Mouse (Mus musculus): ENCODE results near the gene Bcat2. TPM values are rescaled to one million over a fixed set of nuclear protein-coding genes. Genes with fewer than 3 reads are reported as not detected.

The Bcat2 gene
- polyA plus RNA-seq, 1 experiment from 2014 or later = 45.4 TPM

- H3K9ac ChIP-seq = 0 out of 2 replicates have a peak overlapping the region, but pooled peaks have one; percentile 31
- H3K36me3 ChIP-seq = no peaks in the 10 kb centered on the region
- H3K4me1 ChIP-seq (replicated peaks) = peaks cover 24% of the 10 kb centered on the region
- ATAC-seq (ENCODE audit: low read depth) (no peak), DNase-seq (no peak)
- no peaks in the 10 kb centered on the region for H3K9me3 ChIP-seq (replicated peaks)
- no peak overlapping the region for H3K27ac ChIP-seq
- H3K4me2 ChIP-seq = no peak overlapping the region
- no peak overlapping the region for H3K4me3 ChIP-seq (replicated peaks)
- 0 out of 2 replicates have a peak, but pooled peaks cover 3% of the 10 kb centered on the region for H3K27me3 ChIP-seq
- WGBS (ENCODE audit: insufficient replicate concordance) = 60% methylated on average over 8 of the region's 8 CpGs
Observed at GRCm38 (mm10) chr7:45553519-45553918, 16.4 kb upstream of the Bcat2 start.

GRCm38 (mm10) chr7:45553990-45554389 is 16.0 kb upstream of the Bcat2 start:
- ATAC-seq (ENCODE audit: low read depth) = no peak
- 0 out of 2 replicates have a peak overlapping the region, but pooled peaks have one; percentile 31 for H3K9ac ChIP-seq
- H3K4me2 ChIP-seq = no peak overlapping the region
- H3K9me3 ChIP-seq (replicated peaks) = no peaks in the 10 kb centered on the region
- H3K36me3 ChIP-seq = no peaks in the 10 kb centered on the region
- WGBS (ENCODE audit: insufficient replicate concordance) = 72% methylated on average over 2 of the region's 2 CpGs
- H3K4me1 ChIP-seq (replicated peaks) = peaks cover 24% of the 10 kb centered on the region
- no peak for DNase-seq
- H3K4me3 ChIP-seq (replicated peaks) = no peak overlapping the region
- H3K27ac ChIP-seq = no peak overlapping the region
- H3K27me3 ChIP-seq = 0 out of 2 replicates have a peak, but pooled peaks cover under 1% of the 10 kb centered on the region

GRCm38 (mm10) chr7:45554744-45555143 is 15.2 kb upstream of the Bcat2 start, which contains the start of gene Hsd17b14:
Gene Hsd17b14, plus strand, starts transcription at chr7:45554893.
- no peak within 1 kb of the TSS for H3K4me3 ChIP-seq (replicated peaks)
- peaks cover 24% of the 10 kb centered on the region for H3K4me1 ChIP-seq (replicated peaks)
- H3K27ac ChIP-seq = no peak within 1 kb of the TSS
- no peaks in the 10 kb centered on the region for H3K9me3 ChIP-seq (replicated peaks)
- H3K9ac ChIP-seq = 0 out of 2 replicates have a peak within 1 kb of the TSS, but pooled peaks have one; percentile 31
- H3K4me2 ChIP-seq = no peak within 1 kb of the TSS
- H3K36me3 ChIP-seq = no peaks in the 10 kb centered on the region
- 57% methylated on average over 8 of the region's 8 CpGs for WGBS (ENCODE audit: insufficient replicate concordance)
- DNase-seq (no peak), ATAC-seq (ENCODE audit: low read depth) (no peak; the same call in 1 of the 2 replicates)
- H3K27me3 ChIP-seq = no peaks in the 10 kb centered on the region

- WGBS (ENCODE audit: insufficient replicate concordance) = 16% methylated on average over 8 of the region's 8 CpGs
- Histone ChIP-seq H3K27ac (no peak overlapping the region), H3K9ac (no peak overlapping the region), H3K4me3 (replicated peaks) (no peak overlapping the region), H3K9me3 (replicated peaks) (no peaks in the 10 kb centered on the region), H3K36me3 (no peaks in the 10 kb centered on the region), H3K4me2 (no peak overlapping the region), H3K4me1 (replicated peaks) (peaks cover 27% of the 10 kb centered on the region), H3K27me3 (no peaks in the 10 kb centered on the region)
- DNase-seq = peak; percentile 74
- ATAC-seq (ENCODE audit: low read depth) = no peak
Observed at GRCm38 (mm10) chr7:45555787-45556186, 14.2 kb upstream of the Bcat2 start.

- H3K9me3 ChIP-seq (replicated peaks) = no peaks in the 10 kb centered on the region
- WGBS (ENCODE audit: insufficient replicate concordance) = 44% methylated on average over 6 of the region's 6 CpGs
- DNase-seq (no peak), ATAC-seq (ENCODE audit: low read depth) (no peak)
- no peak overlapping the region for H3K27ac ChIP-seq
- H3K4me1 ChIP-seq (replicated peaks) = peaks cover 38% of the 10 kb centered on the region
- H3K4me3 ChIP-seq (replicated peaks) = no peak overlapping the region
- no peaks in the 10 kb centered on the region for H3K27me3 ChIP-seq
- no peaks in the 10 kb centered on the region for H3K36me3 ChIP-seq
- no peak overlapping the region for H3K4me2 ChIP-seq
- H3K9ac ChIP-seq = no peak overlapping the region
Observed at GRCm38 (mm10) chr7:45558907-45559306, 11.0 kb upstream of the Bcat2 start.

- peaks cover 38% of the 10 kb centered on the region for H3K4me1 ChIP-seq (replicated peaks)
- no peaks in the 10 kb centered on the region for H3K9me3 ChIP-seq (replicated peaks)
- H3K4me2 ChIP-seq = peak overlapping the region; percentile 63; the same call in 1 of the 2 replicates
- H3K27ac ChIP-seq = no peak overlapping the region
- no peak for ATAC-seq (ENCODE audit: low read depth)
- H3K27me3 ChIP-seq = no peaks in the 10 kb centered on the region
- no peak for DNase-seq
- 46% methylated on average over 7 of the region's 7 CpGs for WGBS (ENCODE audit: insufficient replicate concordance)
- no peaks in the 10 kb centered on the region for H3K36me3 ChIP-seq
- H3K9ac ChIP-seq = no peak overlapping the region
- no peak overlapping the region for H3K4me3 ChIP-seq (replicated peaks)
Observed at GRCm38 (mm10) chr7:45560241-45560640, 9.7 kb upstream of the Bcat2 start.

- Histone ChIP-seq H3K4me2 (peak overlapping the region; percentile 63), H3K9ac (peak overlapping the region; percentile 52), H3K36me3 (no peaks in the 10 kb centered on the region), H3K27me3 (no peaks in the 10 kb centered on the region), H3K9me3 (replicated peaks) (no peaks in the 10 kb centered on the region), H3K4me1 (replicated peaks) (peaks cover 37% of the 10 kb centered on the region), H3K4me3 (replicated peaks) (peak overlapping the region; percentile 35), H3K27ac (peak overlapping the region; percentile 60)
- peak; percentile 66 for DNase-seq
- 13% methylated on average over 17 of the region's 17 CpGs for WGBS (ENCODE audit: insufficient replicate concordance)
- ATAC-seq (ENCODE audit: low read depth) = peak; percentile 49; the same call in 1 of the 2 replicates
Observed at GRCm38 (mm10) chr7:45560843-45561623, 8.9 kb upstream of the Bcat2 start.

- Histone ChIP-seq H3K4me1 (replicated peaks) (peaks cover 34% of the 10 kb centered on the region), H3K27ac (peak overlapping the region; percentile 60), H3K9me3 (replicated peaks) (no peaks in the 10 kb centered on the region), H3K4me2 (peak overlapping the region; percentile 63), H3K9ac (peak overlapping the region; percentile 34), H3K4me3 (replicated peaks) (peak overlapping the region; percentile 35), H3K27me3 (no peaks in the 10 kb centered on the region), H3K36me3 (no peaks in the 10 kb centered on the region)
- ATAC-seq (ENCODE audit: low read depth) (peak; percentile 79), DNase-seq (peak; percentile 49)
- WGBS (ENCODE audit: insufficient replicate concordance) = 28% methylated on average over 12 of the region's 12 CpGs
Observed at GRCm38 (mm10) chr7:45561624-45562520, 8.1 kb upstream of the Bcat2 start.

GRCm38 (mm10) chr7:45564811-45565210 is 5.1 kb upstream of the Bcat2 start:
- 67% methylated on average over 2 of the region's 2 CpGs for WGBS (ENCODE audit: insufficient replicate concordance)
- H3K27ac ChIP-seq = no peak overlapping the region
- no peak for DNase-seq
- H3K4me1 ChIP-seq (replicated peaks) = peaks cover 62% of the 10 kb centered on the region
- no peaks in the 10 kb centered on the region for H3K27me3 ChIP-seq
- no peak for ATAC-seq (ENCODE audit: low read depth)
- H3K36me3 ChIP-seq = no peaks in the 10 kb centered on the region
- no peak overlapping the region for H3K4me2 ChIP-seq
- H3K9ac ChIP-seq = no peak overlapping the region
- no peaks in the 10 kb centered on the region for H3K9me3 ChIP-seq (replicated peaks)
- no peak overlapping the region for H3K4me3 ChIP-seq (replicated peaks)

- no peak for ATAC-seq (ENCODE audit: low read depth)
- H3K27me3 ChIP-seq = no peaks in the 10 kb centered on the region
- H3K9ac ChIP-seq = no peak overlapping the region
- H3K27ac ChIP-seq = no peak overlapping the region; the same call in 1 of the 2 replicates
- DNase-seq = no peak
- H3K4me3 ChIP-seq (replicated peaks) = no peak overlapping the region
- 84% methylated on average over 9 of the region's 9 CpGs for WGBS (ENCODE audit: insufficient replicate concordance)
- peaks cover 64% of the 10 kb centered on the region for H3K4me1 ChIP-seq (replicated peaks)
- no peaks in the 10 kb centered on the region for H3K9me3 ChIP-seq (replicated peaks)
- no peak overlapping the region for H3K4me2 ChIP-seq
- H3K36me3 ChIP-seq = no peaks in the 10 kb centered on the region
Observed at GRCm38 (mm10) chr7:45565446-45565845, 4.5 kb upstream of the Bcat2 start.

Measured in liver, embryonic 13.5 days (tissue).